ENCODE assay signal across 24 mouse cellular contexts in genomic region chr6:72364985-72365384, GRCm38 (mm10).
"Had no signal": no experiment of that assay in that cellular context is flagged by ENCODE, and none has a peak within 500 bp of the region (broad histone marks: within the 10 kb centered on the region; RNA-seq: fewer than 3 reads in every experiment).

No protein-coding gene starts in this region.

- H3K9me3 ChIP-seq: heart, embryonic 13.5 days; heart, embryonic 15.5 days; hindbrain, embryonic 13.5 days; hindbrain, embryonic 15.5 days; kidney, embryonic 15.5 days; limb, embryonic 13.5 days; limb, embryonic 15.5 days; liver, embryonic 12.5 days had no signal

- H3K27me3 ChIP-seq: heart, embryonic 13.5 days; heart, embryonic 15.5 days; kidney, embryonic 15.5 days; limb, embryonic 13.5 days; limb, embryonic 15.5 days; liver, embryonic 12.5 days had no signal

- ATAC-seq: forebrain, postnatal 0 days; hindbrain, postnatal 0 days; intestine, embryonic 16.5 days; liver, embryonic 12.5 days had no signal

- DNase-seq: forebrain, postnatal 0 days; gastrocnemius, postnatal 14 days; gastrocnemius, postnatal 36 days; heart, adult 11 months; heart, adult 2 months; heart, postnatal 14 days; heart, postnatal 36 days; kidney, adult 11 months; kidney, adult 8-10 months; kidney, postnatal 10 days; layer of hippocampus, adult 9-11 months; layer of hippocampus, postnatal 36 days; left cerebral cortex, postnatal 4 days had no signal

- H3K27ac ChIP-seq: heart, adult 2 months; heart, embryonic 13.5 days; heart, embryonic 15.5 days; hindbrain, embryonic 13.5 days; hindbrain, embryonic 15.5 days; hindbrain, postnatal 0 days; kidney, embryonic 15.5 days; limb, embryonic 13.5 days; limb, embryonic 15.5 days; liver, embryonic 12.5 days had no signal

- H3K9ac ChIP-seq: forebrain, postnatal 0 days; heart, embryonic 13.5 days; heart, embryonic 15.5 days; hindbrain, embryonic 13.5 days; hindbrain, embryonic 15.5 days; kidney, embryonic 15.5 days; limb, embryonic 13.5 days; limb, embryonic 15.5 days; liver, embryonic 12.5 days had no signal

- H3K4me2 ChIP-seq: heart, embryonic 11.5 days; heart, embryonic 13.5 days; heart, embryonic 15.5 days; hindbrain, embryonic 13.5 days; hindbrain, embryonic 15.5 days; kidney, embryonic 15.5 days; limb, embryonic 13.5 days; limb, embryonic 15.5 days; liver, embryonic 12.5 days had no signal

- H3K4me3 ChIP-seq: heart, adult 2 months; heart, embryonic 13.5 days; heart, embryonic 15.5 days; hindbrain, embryonic 13.5 days; hindbrain, embryonic 15.5 days; kidney, embryonic 15.5 days; limb, embryonic 13.5 days; limb, embryonic 15.5 days; liver, embryonic 12.5 days had no signal
